Mouse (Mus musculus) spleen, adult 2 months (tissue): Measurements from ENCODE around the gene 2810459M11Rik.
A peak's percentile ranks its signal among the peaks of the same experiment; 100 is the strongest.

Experiments used
- CTCF ChIP-seq: fragments of 200-500 bp; IDR thresholded peaks from 2 replicates; pipeline ENCODE4 v1.5.1; 2011; ENCODE audit warnings: mild to moderate bottlenecking, inconsistent platforms; ENCODE audit not compliant: insufficient read depth, insufficient read length, insufficient replicate concordance; ENCODE audit errors: extremely low read depth
- POLR2A ChIP-seq: fragments of 200-500 bp; IDR thresholded peaks from 2 replicates; pipeline ENCODE4 v1.6.1; 2011; ENCODE audit warnings: low read depth, low read length, inconsistent platforms

GRCm38 (mm10) chr1:86007778-86008177, 37.9 kb upstream of the 2810459M11Rik start:
- TF ChIP-seq CTCF (peak; percentile 80; the same call in 1 of the 2 replicates), POLR2A (no peak)
